Mouse (Mus musculus): ENCODE measurements at regions not wholly inside any gene's neighbourhood (a gene's known extent, or its start where the extent isn't known, plus 50 kb on each side); places are given as distances from the start of the nearest gene placed in this dataset.

DNA sequence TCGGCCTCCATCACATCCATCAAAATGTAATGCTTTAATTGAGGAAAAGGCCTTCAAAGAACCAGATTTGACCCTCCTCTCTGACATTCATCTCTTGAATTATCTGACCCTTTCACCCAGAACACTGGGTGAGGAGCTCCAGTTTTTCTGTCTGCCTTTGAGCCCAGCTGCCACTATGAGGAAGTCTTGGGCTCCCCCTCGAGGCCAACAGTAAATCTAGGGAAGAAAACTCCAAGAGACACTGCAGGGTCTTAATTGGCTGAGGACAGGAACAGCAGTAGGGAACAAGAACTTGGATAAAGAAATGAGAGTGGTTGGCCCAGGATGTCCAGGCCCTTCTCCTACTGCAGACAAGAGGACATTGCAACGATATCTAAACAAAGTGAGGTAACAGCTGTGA, 514.3 kb upstream of the Castor2 start:
- DNase-seq (ENCODE audit: extremely low read depth, low read depth, low spot score) = no peak

DNA sequence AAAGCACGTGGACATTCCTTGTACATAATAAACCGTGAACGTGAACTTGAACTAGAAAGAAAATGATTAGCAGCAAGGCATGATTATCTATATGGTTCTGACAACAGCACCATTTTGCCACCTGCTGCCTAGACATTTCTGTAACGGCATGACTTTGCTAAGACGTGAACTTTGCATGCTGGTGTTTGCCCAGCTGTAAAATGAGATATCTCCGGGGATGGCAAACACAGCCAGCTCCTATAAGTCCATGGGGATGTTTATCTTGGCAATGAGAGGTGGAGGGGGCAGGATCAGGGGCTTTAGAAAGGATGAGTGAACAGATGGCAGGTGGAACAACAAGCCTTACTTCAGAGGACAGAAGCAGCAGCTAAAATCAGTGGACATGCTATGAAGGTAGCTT, 522.9 kb upstream of the Castor2 start:
- DNase-seq (ENCODE audit: extremely low read depth, low read depth, low spot score) = no peak

DNA sequence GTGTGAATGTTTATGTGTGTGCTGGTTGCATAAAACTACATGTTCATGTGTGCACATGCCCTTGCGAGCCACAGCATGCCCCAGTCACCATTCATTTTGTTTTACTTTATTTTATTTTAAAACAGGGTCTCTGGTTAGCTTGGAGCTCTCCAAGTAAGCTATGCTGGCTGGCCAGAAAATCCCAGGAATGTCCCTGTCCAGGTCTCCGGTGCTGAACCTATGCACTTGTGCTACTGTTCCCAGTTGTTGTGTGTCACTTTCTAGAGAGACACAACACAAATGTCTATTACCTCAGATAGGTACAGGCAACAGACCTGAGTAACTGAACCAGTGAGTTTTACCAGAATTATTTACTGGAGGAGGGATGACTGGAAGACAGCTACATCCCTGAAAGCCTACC, 530.4 kb upstream of the Castor2 start:
- DNase-seq (ENCODE audit: extremely low read depth, low read depth, low spot score) = no peak

DNA sequence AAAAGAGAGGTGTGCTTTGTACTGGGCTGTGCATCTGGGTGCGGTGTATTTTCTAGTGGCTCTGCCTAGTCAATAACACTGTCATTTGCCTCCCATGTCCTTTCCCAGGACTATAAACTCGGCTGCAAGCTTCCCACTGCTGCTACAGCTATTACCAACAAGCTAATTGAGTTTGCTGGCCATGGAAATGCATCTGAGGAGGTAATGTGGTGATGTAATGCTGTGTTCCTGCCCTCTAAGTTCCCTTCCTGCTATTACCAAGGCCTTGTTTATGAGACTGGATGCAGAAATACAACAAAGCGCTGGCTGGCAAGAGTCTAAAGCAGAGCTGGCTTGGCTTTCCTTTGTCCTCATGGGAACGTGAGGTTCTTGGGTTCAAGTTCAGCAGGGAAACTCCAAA, 533.0 kb upstream of the Castor2 start:
- no peak for DNase-seq (ENCODE audit: extremely low read depth, low read depth, low spot score)

DNA sequence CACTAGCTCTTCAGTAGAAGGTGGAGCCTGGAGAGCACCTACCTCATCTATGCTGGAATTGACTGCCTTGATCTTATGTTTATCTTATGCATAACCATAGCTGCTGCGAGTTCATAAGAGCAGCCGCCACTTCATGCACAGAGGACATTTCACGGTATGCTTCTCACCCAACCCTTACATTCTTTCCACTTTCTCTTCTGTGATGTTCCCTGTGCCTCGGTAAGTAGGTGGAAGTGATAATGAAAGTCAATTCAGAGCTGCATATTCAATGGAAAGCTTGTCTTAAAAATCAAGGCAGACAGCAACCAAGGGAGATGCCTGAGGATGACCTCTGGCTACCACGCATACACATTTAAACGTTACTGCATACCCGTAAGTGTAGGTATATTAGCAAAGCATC, 548.9 kb upstream of the Castor2 start:
- DNase-seq (ENCODE audit: extremely low read depth, low read depth, low spot score) = no peak

DNA sequence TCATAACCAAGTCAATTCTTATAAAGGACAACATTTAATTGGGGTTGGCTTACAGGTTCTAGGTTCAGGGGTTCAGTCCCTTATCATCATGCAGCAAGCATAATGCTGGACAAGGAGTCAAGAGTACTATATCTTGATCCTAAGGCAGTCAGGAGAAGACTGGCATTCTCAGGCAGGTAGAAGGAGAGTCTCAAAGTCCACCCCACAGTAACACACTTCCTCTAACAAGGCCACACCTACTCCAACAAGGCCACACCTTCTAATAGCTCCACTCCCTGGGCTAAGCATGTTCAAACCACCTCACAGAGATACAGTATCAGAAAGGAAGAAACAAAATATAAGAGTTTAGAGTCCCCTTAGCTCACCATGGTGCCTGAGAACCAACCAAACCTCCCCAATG, 557.3 kb upstream of the Castor2 start:
- DNase-seq (ENCODE audit: extremely low read depth, low read depth, low spot score) = no peak

DNA sequence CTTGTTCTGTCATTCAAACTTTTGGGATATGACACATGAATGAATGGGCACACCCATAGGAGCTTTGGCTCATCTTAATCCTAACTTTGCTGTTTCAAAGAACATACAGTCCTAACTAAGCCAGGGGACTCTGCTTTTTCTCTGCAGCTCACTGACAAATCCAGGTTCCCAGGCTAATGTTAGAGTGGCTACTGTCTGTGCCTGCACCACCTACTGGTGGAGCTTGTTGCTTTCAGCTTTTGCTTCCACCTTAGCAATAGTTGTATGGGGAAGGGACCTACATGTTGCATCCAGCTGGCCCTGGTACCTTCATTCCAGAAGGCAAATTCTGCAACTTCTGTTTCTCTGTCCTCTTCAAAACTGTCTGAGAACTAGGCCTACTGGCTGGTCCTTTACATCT, 566.8 kb upstream of the Castor2 start:
- no peak for DNase-seq (ENCODE audit: extremely low read depth, low read depth, low spot score)

DNA sequence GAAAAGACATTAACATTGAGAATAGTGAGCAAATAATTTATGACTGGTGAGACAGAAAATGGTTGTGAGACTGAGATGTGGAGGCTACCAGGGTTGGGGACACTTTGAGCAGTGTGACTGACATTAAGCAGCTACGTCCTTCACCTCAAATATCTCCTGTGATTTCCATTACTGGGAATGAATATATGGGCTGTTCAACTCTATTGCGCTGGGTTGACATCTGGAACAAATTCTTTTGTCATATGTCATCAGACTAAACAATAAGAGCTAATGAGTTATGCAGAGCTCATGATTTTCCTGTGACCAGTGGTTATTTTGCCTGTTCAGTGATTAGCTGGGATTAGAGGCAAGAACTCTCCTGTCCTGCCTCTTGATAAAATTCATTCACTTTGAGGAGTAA, 593.9 kb upstream of the Castor2 start:
- no peak for DNase-seq (ENCODE audit: extremely low read depth, low read depth, low spot score)

DNA sequence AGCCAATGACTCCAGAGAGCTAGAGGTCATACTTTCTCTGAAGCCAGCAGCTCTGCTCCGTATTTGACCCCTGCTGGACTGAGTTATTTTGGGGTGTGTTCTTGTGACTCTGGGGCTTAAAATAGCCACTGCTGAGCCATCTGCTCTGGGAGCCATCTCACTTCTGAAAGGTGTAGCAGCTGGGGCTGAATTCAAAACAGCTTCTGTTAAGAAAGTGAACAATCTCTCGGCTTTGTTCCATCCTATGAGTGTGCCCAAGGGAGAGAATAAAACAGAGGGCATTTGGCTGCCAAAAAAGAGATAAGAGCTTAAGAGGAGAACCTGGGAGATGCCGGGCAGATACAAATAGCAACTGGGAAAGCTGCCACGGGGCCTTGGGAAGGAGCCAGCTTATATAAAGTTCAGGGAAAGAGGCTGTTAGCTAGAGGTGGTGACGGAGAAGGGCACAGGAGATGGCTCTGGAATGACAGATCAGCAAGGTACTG, 611.7 kb upstream of the Castor2 start:
- DNase-seq (ENCODE audit: extremely low read depth, low read depth, low spot score) = no peak

DNA sequence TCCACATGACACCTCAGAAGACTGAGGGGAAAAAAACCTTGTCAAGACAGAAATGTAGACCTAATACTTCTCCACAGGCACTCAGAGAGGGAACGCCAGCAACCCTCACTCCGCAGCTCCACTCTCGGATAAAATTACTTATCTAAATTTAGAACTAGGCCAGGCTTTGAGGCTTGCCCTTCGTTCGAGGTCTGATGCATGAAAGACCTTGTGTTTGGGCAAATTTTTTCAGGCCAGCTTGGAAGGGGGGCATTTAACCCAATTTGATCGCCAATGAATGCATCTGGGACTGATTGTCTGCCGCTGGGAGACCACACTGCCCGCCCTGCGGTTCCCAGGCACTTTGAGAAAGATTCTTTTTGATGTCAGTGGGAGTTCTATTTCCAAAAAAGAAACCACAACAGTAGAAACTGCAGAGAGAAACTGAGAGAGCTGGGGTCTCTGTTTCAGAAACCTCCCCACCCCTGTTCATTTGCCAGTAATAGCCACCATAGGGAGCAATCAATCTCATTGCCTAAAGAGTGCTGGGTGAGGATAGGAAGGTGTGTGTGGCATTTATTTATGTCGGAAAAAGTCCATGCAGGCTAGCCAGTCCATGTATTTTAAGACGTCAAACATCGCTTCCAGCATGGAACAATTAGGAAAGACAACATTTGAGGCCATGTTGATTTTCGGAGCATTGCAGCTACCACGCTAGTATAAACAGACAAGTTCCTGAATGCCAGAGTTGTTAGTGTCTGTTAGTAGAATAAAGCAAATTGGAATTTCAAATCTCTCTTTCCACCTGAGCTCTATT, 617.0 kb upstream of the Castor2 start:
- DNase-seq (ENCODE audit: extremely low read depth, low read depth, low spot score) = no peak

DNA sequence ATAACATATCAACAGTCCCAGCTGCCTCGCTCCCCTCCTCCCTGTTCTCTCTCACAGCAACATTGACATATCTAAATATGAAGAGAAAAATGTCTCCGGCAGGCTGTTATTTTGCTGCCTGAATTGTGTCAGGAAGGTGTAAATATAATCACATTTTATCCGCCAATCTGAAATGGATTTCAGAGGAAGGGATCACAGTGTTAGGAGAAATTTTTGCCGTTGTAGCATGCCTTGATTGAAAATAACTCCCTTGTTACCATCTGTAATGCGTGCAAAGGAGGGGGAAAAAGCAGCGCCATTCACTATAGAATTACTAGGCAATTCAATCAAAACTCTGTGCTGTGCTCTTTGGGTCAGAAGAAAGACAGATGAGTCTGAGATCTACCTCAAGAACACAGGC, 620.3 kb upstream of the Castor2 start:
- DNase-seq (ENCODE audit: extremely low read depth, low read depth, low spot score) = no peak

DNA sequence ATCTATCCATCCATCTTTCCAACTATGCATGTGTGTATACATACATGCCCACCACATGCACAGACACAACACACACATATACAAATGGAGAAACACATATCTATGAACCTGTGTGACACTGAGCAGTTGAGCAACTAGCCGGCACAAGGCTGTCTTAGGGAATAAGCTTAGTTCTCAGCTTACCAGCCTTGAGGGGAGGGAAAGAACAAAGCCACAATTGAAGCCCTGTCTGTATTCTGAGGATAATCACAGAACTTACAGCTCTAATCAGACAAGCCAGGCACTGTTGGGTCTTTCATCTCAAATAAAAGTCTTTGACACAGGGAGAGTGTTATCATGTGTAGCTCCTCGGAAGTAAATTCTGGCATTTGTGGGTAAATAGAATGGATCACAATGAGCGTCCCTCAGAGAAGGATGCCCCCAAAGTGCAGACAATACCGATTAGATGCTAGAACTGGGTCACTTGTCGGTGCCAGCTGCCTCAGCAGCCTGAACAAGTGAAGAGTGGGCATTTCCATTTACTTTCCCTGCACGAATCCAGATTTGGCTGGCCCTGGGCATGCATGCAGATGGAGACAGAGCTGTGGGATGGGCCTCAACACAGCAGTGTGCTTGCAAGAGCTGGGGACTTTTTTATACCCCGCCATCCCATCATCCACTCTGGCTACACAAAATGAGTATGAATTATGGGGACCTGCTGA, 646.0 kb upstream of the Castor2 start:
- DNase-seq (ENCODE audit: extremely low read depth, low read depth, low spot score) = no peak

DNA sequence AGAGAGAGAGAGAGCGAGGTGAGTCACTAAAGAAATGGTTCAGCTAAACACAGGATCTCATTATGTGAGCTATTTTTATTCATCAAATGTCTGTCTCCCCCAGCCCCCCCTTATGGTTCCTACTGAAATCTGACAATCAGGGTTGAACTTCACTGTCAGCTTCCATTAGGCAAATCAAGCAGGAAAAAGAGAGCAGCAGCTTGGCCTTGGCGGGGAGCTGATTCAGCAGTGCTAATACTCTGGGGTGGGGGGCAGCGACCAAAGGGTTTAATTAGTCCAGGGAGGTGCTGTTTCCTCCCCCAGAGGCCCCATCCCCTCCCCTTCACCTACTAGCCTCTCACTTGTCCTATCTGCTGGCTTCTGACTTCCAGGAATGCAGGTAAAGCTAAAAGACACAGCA, 649.6 kb upstream of the Castor2 start:
- no peak for DNase-seq (ENCODE audit: extremely low read depth, low read depth, low spot score)

DNA sequence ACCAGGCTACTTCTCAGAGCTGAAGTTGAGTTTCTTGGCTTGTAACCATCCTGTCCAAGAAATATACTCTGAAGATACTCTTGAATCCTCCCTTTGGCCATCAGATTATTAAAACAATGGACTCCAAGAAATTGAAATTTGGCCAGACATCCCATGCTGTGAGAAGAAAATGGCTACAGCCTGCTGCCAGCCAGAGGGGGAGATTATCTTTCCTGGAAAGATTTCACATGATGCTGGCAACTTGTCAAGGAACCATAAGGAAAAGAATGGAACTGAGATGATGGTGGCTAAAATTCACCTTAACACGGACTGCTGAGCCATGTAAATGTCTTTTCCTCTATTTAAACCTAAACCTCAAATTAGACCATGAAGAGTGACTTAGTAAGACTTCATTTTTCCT, 698.7 kb upstream of the Castor2 start:
- DNase-seq (ENCODE audit: extremely low read depth, low read depth, low spot score) = no peak

DNA sequence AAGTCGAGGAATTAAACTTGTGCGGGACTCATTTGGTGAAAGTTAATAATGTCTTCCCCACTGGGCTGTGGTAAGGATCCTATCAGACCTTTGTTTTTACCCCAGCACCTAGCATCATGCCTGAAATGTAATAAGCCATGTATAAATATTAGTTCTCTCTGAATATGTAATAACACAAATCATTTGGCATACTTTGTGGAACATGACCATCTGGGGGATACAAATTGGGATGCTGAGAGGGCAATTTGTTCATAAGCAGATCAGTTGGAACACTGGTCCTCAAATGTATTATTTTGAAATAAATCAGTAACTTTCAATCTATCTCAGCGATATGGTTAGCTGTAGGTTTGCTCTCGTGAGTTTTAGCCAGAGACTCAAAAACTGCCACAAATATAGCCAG, 709.6 kb upstream of the Castor2 start:
- no peak for DNase-seq (ENCODE audit: extremely low read depth, low read depth, low spot score)

DNA sequence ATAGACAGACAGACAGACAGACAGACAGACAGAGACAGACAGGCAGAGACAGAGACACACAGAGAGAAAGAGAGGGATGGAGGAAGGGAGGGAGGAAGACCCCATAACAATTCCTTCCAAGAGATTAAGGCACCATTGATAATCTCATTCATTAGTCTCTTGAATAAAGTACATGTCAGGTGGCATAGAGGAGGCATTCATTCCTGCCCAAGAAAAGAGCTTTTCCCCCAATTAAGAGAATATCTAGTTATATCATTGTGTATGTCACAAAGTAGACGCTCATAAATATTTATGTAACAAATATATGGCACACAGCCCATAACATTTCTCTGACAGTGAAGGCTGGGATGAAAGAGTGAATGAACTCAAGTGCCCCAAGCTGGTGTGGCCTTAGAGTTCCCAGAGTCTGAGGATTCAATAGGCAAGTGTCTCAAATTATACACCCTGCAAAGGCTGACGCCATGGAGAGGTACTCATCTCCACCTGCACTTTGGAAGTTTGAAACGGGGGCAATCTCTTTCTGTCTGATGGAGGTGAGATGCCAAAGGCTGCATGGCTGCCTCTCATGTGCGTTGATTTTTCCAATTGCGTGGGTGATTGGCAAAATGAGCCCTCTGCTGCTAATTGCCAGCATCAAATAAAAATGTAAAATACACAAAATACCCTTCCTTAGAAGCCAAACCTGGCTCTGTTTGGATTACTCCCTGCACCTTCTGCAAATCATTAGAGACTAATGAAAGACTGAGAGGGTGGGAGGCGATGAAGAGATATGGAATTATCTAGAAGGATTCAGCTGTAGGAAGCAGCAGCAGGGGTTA, 710.3 kb upstream of the Castor2 start:
- no peak for DNase-seq (ENCODE audit: extremely low read depth, low read depth, low spot score)

DNA sequence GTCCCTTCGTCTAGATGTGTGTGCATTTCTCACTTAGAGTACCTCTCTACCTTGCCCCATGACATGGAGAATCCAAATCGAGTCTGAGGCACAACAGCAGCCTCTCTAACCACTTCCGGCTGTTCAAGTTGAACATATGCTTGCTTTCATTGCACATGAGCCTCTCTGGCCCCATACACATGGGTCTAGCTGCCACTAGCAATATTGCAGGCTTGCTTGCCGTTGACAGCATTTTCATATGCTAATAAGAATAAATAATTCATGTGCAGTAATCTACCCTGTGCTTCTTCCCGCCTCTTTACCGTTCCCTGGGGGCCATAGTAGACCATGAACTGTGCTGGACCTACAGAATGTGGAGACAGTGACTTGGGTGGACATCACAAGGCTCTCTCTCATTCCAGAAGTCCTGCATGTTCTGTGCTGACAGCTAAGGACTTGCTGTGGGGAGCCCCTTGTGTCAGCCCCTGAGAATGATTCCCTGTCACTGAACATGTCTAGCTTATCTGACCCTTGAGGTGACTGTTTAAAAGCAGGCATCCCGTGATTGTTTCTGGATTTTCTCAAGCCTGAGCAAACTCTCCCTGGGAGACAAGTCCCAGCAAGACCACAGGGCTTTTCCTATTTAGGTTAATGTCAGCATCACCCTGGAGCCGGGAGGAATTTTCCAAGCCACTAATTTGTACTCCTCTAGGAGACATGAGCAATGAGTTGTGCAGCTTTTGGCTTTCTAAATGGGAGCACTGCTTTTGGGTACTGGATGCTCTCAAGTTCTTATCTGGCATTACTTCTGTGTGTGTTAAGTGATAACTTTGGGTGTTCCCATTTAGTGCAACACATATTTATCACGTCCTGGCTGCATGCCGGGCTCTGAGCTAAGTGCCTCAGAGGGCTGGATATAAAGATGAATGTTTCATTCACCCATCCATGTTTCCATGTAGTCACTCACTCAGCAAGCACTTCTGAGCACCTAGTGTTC, 713.8 kb upstream of the Castor2 start:
- DNase-seq (ENCODE audit: extremely low read depth, low read depth, low spot score) = no peak

DNA sequence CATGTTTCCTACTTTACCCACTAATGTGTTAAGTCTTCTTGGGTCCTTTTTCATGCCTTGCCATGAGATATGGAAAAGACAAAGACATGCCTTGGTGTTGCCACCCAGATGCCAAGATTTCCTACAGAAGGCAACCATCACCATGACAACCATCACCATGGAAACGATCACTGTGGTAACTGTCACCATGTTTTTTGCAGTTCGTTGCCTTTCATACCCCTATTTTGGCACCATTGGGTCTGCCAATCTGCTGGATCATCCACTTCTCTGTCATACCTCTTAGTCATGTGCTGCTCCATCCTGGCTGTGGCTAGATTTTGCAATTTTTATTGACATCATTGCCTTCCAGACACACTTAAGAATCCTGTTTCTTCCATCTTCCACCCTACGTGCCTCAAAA, 733.7 kb upstream of the Castor2 start:
- DNase-seq (ENCODE audit: extremely low read depth, low read depth, low spot score) = no peak

DNA sequence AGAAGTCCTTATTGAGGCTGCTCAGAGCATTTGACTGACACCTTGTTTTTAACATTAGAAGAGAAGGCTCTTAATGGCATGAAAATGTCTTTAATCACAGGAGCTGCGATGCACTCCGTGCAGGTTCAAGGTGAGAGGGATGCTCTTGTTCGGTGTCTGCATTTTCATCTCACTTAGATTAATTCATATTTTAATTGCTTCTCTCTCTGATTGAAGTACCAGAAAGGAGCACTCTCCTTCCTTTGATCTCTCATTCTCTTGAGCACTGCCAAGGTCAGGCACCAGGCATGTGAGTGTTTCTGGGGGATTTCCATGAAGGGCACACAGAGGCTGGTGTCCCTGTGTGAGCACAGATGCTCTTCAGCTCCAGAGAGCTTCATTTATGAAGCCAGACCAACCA, 752.0 kb upstream of the Castor2 start:
- no peak for DNase-seq (ENCODE audit: extremely low read depth, low read depth, low spot score)

DNA sequence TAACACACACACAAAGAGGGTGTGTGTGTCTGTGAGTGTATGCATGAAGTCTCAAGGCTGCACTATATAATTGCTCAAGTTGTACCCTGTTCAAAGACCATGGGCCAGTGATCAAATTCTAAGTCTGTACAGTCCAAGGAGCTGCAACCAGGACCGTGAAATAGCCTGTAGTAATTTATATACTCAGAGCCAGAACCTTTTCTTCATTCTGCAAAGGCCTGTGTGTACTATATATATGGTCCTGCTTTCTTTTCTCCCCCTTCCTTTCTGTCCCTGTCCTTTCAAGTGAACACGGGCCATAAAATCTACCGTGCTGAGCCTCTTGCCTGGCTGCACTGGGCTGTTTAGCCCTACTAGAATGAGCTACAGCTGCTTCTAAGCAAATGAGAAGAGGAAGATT, 757.5 kb upstream of the Castor2 start:
- no peak for DNase-seq (ENCODE audit: extremely low read depth, low read depth, low spot score)

DNA sequence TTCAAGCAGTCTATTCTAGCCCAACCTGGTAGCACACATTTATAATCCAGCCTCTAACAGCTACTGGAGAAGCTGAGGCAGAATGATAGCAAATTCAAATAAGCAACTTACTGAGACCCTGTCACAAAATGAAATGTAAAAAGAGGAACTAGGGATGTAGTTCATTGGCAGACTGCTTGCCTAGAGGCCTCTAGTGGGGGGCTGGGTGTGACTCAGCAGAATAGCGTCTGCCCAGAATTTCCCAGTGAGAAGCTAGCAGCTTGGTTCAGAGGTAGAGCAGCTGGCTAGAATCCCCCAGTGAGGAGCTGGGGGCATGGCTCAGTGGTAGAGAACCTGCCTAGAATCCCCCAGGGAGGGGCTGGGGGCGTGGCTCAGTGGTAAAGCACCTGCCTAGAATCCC, 777.5 kb upstream of the Auts2 start:
- no peak for DNase-seq (ENCODE audit: extremely low read depth, low read depth, low spot score)
